Mouse (Mus musculus): ENCODE data around the gene Otud4. TPM values are rescaled to one million over a fixed set of nuclear protein-coding genes. Genes with fewer than 3 reads are reported as not detected.

Otud4 gene
- polyA plus RNA-seq, 1 experiment from 2014 or later: 12.3 TPM

GRCm38 (mm10) chr8:79620000-79620399 lies 19.4 kb upstream of the Otud4 start:
- ATAC-seq: no peak
- Histone ChIP-seq H3K36me3 (ENCODE audit: poor library complexity, severe bottlenecking) (no peaks in the 10 kb centered on the region), H3K4me1 (no peaks in the 10 kb centered on the region), H3K9me3 (replicated peaks) (no peaks in the 10 kb centered on the region), H3K4me2 (no peak overlapping the region), H3K9ac (no peak overlapping the region), H3K4me3 (no peak overlapping the region), H3K27me3 (no peaks in the 10 kb centered on the region), H3K27ac (no peak overlapping the region)
- WGBS: 33% methylated on average over 3 of the region's 3 CpGs

GRCm38 (mm10) chr8:79620489-79621276 lies 18.7 kb upstream of the Otud4 start:
- WGBS: 34% methylated on average over 9 of the region's 9 CpGs

GRCm38 (mm10) chr8:79622346-79622745 lies 17.1 kb upstream of the Otud4 start:
- Histone ChIP-seq H3K4me3 (no peak overlapping the region), H3K9ac (no peak overlapping the region), H3K36me3 (ENCODE audit: poor library complexity, severe bottlenecking) (no peaks in the 10 kb centered on the region), H3K27me3 (no peaks in the 10 kb centered on the region), H3K9me3 (replicated peaks) (no peaks in the 10 kb centered on the region), H3K27ac (no peak overlapping the region), H3K4me2 (no peak overlapping the region), H3K4me1 (no peaks in the 10 kb centered on the region)
- 85% methylated on average over 11 of the region's 11 CpGs for WGBS
- no peak for ATAC-seq

More at GRCm38 (mm10) chr8:79620489-79621276, 18.7 kb upstream of the Otud4 start:
- ATAC-seq: no peak
- Histone ChIP-seq H3K27me3 (no peaks in the 10 kb centered on the region), H3K4me1 (no peaks in the 10 kb centered on the region), H3K9me3 (replicated peaks) (no peaks in the 10 kb centered on the region), H3K27ac (no peak overlapping the region), H3K4me2 (no peak overlapping the region), H3K9ac (no peak overlapping the region), H3K36me3 (ENCODE audit: poor library complexity, severe bottlenecking) (no peaks in the 10 kb centered on the region), H3K4me3 (no peak overlapping the region)

- ATAC-seq: no peak
- Histone ChIP-seq H3K27ac (no peak overlapping the region), H3K36me3 (ENCODE audit: poor library complexity, severe bottlenecking) (no peaks in the 10 kb centered on the region), H3K4me1 (no peaks in the 10 kb centered on the region), H3K27me3 (no peaks in the 10 kb centered on the region), H3K4me2 (no peak overlapping the region), H3K9me3 (replicated peaks) (no peaks in the 10 kb centered on the region), H3K9ac (no peak overlapping the region), H3K4me3 (no peak overlapping the region)
- WGBS: 92% methylated on average over 12 of the region's 12 CpGs
These were observed 16.1 kb upstream of the Otud4 start for GRCm38 (mm10) chr8:79623351-79623750.

GRCm38 (mm10) chr8:79624416-79624815 lies 15.0 kb upstream of the Otud4 start:
- Histone ChIP-seq H3K27ac (no peak overlapping the region), H3K9me3 (replicated peaks) (no peaks in the 10 kb centered on the region), H3K4me2 (no peak overlapping the region), H3K27me3 (no peaks in the 10 kb centered on the region), H3K9ac (no peak overlapping the region), H3K36me3 (ENCODE audit: poor library complexity, severe bottlenecking) (no peaks in the 10 kb centered on the region), H3K4me1 (no peaks in the 10 kb centered on the region), H3K4me3 (no peak overlapping the region)
- ATAC-seq: no peak
- 66% methylated on average over 4 of the region's 4 CpGs for WGBS

GRCm38 (mm10) chr8:79626213-79626612 lies 13.2 kb upstream of the Otud4 start:
- Histone ChIP-seq H3K27ac (no peak overlapping the region), H3K36me3 (ENCODE audit: poor library complexity, severe bottlenecking) (no peaks in the 10 kb centered on the region), H3K4me2 (no peak overlapping the region), H3K27me3 (no peaks in the 10 kb centered on the region), H3K4me1 (no peaks in the 10 kb centered on the region), H3K9me3 (replicated peaks) (no peaks in the 10 kb centered on the region), H3K9ac (no peak overlapping the region), H3K4me3 (no peak overlapping the region)
- WGBS: 75% methylated on average over 5 of the region's 5 CpGs
- ATAC-seq: no peak

- Histone ChIP-seq H3K9me3 (replicated peaks) (no peaks in the 10 kb centered on the region), H3K27me3 (no peaks in the 10 kb centered on the region), H3K9ac (no peak overlapping the region), H3K4me3 (no peak overlapping the region), H3K36me3 (ENCODE audit: poor library complexity, severe bottlenecking) (no peaks in the 10 kb centered on the region), H3K4me2 (no peak overlapping the region), H3K4me1 (peaks cover 3% of the 10 kb centered on the region), H3K27ac (no peak overlapping the region)
- no peak for ATAC-seq
- 89% methylated on average over 1 of the region's 1 CpGs for WGBS
These were observed 3.9 kb upstream of the Otud4 start for GRCm38 (mm10) chr8:79635491-79635890.

- no peak for ATAC-seq
- Histone ChIP-seq H3K27ac (no peak overlapping the region), H3K9ac (no peak overlapping the region), H3K36me3 (ENCODE audit: poor library complexity, severe bottlenecking) (no peaks in the 10 kb centered on the region), H3K27me3 (no peaks in the 10 kb centered on the region), H3K4me1 (peaks cover 9% of the 10 kb centered on the region), H3K4me2 (no peak overlapping the region), H3K4me3 (no peak overlapping the region), H3K9me3 (replicated peaks) (no peaks in the 10 kb centered on the region)
- WGBS: 77% methylated on average over 1 of the region's 1 CpGs
These were observed 3.3 kb upstream of the Otud4 start for GRCm38 (mm10) chr8:79636151-79636550.

- no peak for ATAC-seq
- Histone ChIP-seq H3K4me1 (peaks cover 20% of the 10 kb centered on the region), H3K36me3 (ENCODE audit: poor library complexity, severe bottlenecking) (no peaks in the 10 kb centered on the region), H3K4me2 (no peak overlapping the region), H3K27me3 (no peaks in the 10 kb centered on the region), H3K27ac (no peak overlapping the region), H3K4me3 (no peak overlapping the region), H3K9ac (no peak overlapping the region), H3K9me3 (replicated peaks) (no peaks in the 10 kb centered on the region)
- WGBS: 84% methylated on average over 3 of the region's 3 CpGs
These were observed 2.2 kb upstream of the Otud4 start for GRCm38 (mm10) chr8:79637237-79637636.

GRCm38 (mm10) chr8:79638001-79638706 lies 1.3 kb upstream of the Otud4 start:
- H3K4me1 ChIP-seq: peaks cover 27% of the 10 kb centered on the region
- H3K27me3 ChIP-seq: no peaks in the 10 kb centered on the region
- WGBS: 8% methylated on average over 11 of the region's 11 CpGs
- no peaks in the 10 kb centered on the region for H3K9me3 ChIP-seq (replicated peaks)
- ATAC-seq: no peak
- peak overlapping the region; percentile 67 for H3K4me2 ChIP-seq
- peak overlapping the region; percentile 88 for H3K9ac ChIP-seq
- H3K36me3 ChIP-seq (ENCODE audit: poor library complexity, severe bottlenecking): no peaks in the 10 kb centered on the region
- H3K27ac ChIP-seq: peak overlapping the region; percentile 98
- peak overlapping the region; percentile 94 for H3K4me3 ChIP-seq

GRCm38 (mm10) chr8:79638707-79639549 lies 490 bp upstream of the Otud4 start:
- H3K9me3 ChIP-seq (replicated peaks): no peaks in the 10 kb centered on the region
- H3K4me1 ChIP-seq: peaks cover 32% of the 10 kb centered on the region
- H3K27ac ChIP-seq: peak overlapping the region; percentile 98
- H3K4me3 ChIP-seq: peak overlapping the region; percentile 94
- H3K9ac ChIP-seq: peak overlapping the region; percentile 88
- peak; percentile 99 for ATAC-seq
- WGBS: under 1% methylated on average over 57 of the region's 77 CpGs
- peak overlapping the region; percentile 67 for H3K4me2 ChIP-seq
- H3K36me3 ChIP-seq (ENCODE audit: poor library complexity, severe bottlenecking): peaks cover under 1% of the 10 kb centered on the region
- H3K27me3 ChIP-seq: no peaks in the 10 kb centered on the region

GRCm38 (mm10) chr8:79641119-79641518 lies 1.7 kb downstream of the Otud4 start:
- H3K27ac ChIP-seq: no peak overlapping the region
- peak overlapping the region; percentile 67 for H3K4me2 ChIP-seq
- peak overlapping the region; percentile 56; the same call in 1 of the 2 replicates for H3K9ac ChIP-seq
- ATAC-seq: no peak
- H3K9me3 ChIP-seq (replicated peaks): no peaks in the 10 kb centered on the region
- no peaks in the 10 kb centered on the region for H3K27me3 ChIP-seq
- 45% methylated on average over 1 of the region's 1 CpGs for WGBS
- H3K4me3 ChIP-seq: peak overlapping the region; percentile 94
- peaks cover 32% of the 10 kb centered on the region for H3K4me1 ChIP-seq
- H3K36me3 ChIP-seq (ENCODE audit: poor library complexity, severe bottlenecking): peaks cover 19% of the 10 kb centered on the region

Data from forebrain, embryonic 13.5 days (tissue).